Mouse (Mus musculus): Measurements from ENCODE around the gene Map3k19. TPM values are rescaled to one million over a fixed set of nuclear protein-coding genes. Genes with fewer than 3 reads are reported as not detected.

The Map3k19 gene
- polyA plus RNA-seq, 1 experiment from 2014 or later = not detected

GRCm38 (mm10) chr1:127788943-127789342 is 65.9 kb downstream of the Map3k19 start:
- Histone ChIP-seq H3K4me1 (peaks cover under 1% of the 10 kb centered on the region; the same call in 1 of the 2 replicates), H3K27me3 (ENCODE audit: poor library complexity, severe bottlenecking) (no peaks in the 10 kb centered on the region), H3K9me3 (no peaks in the 10 kb centered on the region), H3K4me3 (no peak overlapping the region), H3K27ac (no peak overlapping the region), H3K36me3 (replicated peaks) (peaks cover 33% of the 10 kb centered on the region)
- WGBS = 76% methylated on average over 6 of the region's 6 CpGs
- DNase-seq (ENCODE audit: extremely low spot score, low spot score) = no peak

GRCm38 (mm10) chr1:127785882-127786281 is 68.9 kb downstream of the Map3k19 start:
- Histone ChIP-seq H3K9me3 (no peaks in the 10 kb centered on the region), H3K4me1 (peaks cover 20% of the 10 kb centered on the region), H3K36me3 (replicated peaks) (peaks cover 17% of the 10 kb centered on the region; the same call in 1 of the 2 replicates), H3K27ac (no peak overlapping the region), H3K27me3 (ENCODE audit: poor library complexity, severe bottlenecking) (no peaks in the 10 kb centered on the region), H3K4me3 (no peak overlapping the region)
- 90% methylated on average over 1 of the region's 1 CpGs for WGBS
- DNase-seq (ENCODE audit: extremely low spot score, low spot score) = no peak

GRCm38 (mm10) chr1:127783862-127784261 is 71.0 kb downstream of the Map3k19 start:
- H3K27ac ChIP-seq = no peak overlapping the region
- H3K27me3 ChIP-seq (ENCODE audit: poor library complexity, severe bottlenecking) = no peaks in the 10 kb centered on the region
- H3K9me3 ChIP-seq = no peaks in the 10 kb centered on the region
- peaks cover 40% of the 10 kb centered on the region for H3K4me1 ChIP-seq
- no peak overlapping the region for H3K4me3 ChIP-seq
- peaks cover 16% of the 10 kb centered on the region for H3K36me3 ChIP-seq (replicated peaks)
- no peak for DNase-seq (ENCODE audit: extremely low spot score, low spot score)

GRCm38 (mm10) chr1:127780849-127781248 is 74.0 kb downstream of the Map3k19 start:
- H3K27ac ChIP-seq = no peak overlapping the region
- peaks cover 31% of the 10 kb centered on the region for H3K36me3 ChIP-seq (replicated peaks)
- no peak for DNase-seq (ENCODE audit: extremely low spot score, low spot score)
- no peaks in the 10 kb centered on the region for H3K27me3 ChIP-seq (ENCODE audit: poor library complexity, severe bottlenecking)
- no peak overlapping the region for H3K4me3 ChIP-seq
- peaks cover 55% of the 10 kb centered on the region for H3K4me1 ChIP-seq
- H3K9me3 ChIP-seq = no peaks in the 10 kb centered on the region
- 75% methylated on average over 2 of the region's 2 CpGs for WGBS

- Histone ChIP-seq H3K4me1 (peaks cover 62% of the 10 kb centered on the region), H3K27ac (no peak overlapping the region), H3K4me3 (no peak overlapping the region), H3K9me3 (no peaks in the 10 kb centered on the region), H3K27me3 (ENCODE audit: poor library complexity, severe bottlenecking) (no peaks in the 10 kb centered on the region), H3K36me3 (replicated peaks) (peaks cover 31% of the 10 kb centered on the region)
- no peak for DNase-seq (ENCODE audit: extremely low spot score, low spot score)
- 33% methylated on average over 3 of the region's 3 CpGs for WGBS
Measured at GRCm38 (mm10) chr1:127780142-127780541, 74.7 kb downstream of the Map3k19 start.

DNA sequence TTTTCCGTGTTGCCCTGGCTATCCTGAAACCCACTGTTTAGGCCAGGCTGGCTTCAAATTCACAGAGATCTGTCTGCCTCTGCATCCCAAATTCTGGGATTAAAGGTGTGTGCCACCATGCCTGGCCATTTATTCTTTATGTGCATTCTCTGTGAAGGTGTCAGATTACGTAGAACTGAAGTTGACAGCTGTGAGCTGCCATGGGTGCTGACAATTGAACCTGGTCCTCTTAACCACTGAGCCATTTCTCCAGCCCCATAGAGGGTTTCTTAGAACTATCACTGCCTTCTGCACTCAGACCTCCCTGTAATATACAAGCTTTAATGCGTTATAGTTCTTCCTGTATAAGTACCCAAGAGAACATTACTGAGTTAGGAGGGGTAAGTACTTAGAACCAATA is 76.2 kb downstream of the Map3k19 start:
- no peak for DNase-seq (ENCODE audit: extremely low spot score, low spot score)
- Histone ChIP-seq H3K36me3 (replicated peaks) (peaks cover 27% of the 10 kb centered on the region), H3K27me3 (ENCODE audit: poor library complexity, severe bottlenecking) (no peaks in the 10 kb centered on the region), H3K4me1 (peaks cover 59% of the 10 kb centered on the region), H3K4me3 (no peak overlapping the region), H3K27ac (no peak overlapping the region), H3K9me3 (no peaks in the 10 kb centered on the region)
- 80% methylated on average over 3 of the region's 3 CpGs for WGBS

DNA sequence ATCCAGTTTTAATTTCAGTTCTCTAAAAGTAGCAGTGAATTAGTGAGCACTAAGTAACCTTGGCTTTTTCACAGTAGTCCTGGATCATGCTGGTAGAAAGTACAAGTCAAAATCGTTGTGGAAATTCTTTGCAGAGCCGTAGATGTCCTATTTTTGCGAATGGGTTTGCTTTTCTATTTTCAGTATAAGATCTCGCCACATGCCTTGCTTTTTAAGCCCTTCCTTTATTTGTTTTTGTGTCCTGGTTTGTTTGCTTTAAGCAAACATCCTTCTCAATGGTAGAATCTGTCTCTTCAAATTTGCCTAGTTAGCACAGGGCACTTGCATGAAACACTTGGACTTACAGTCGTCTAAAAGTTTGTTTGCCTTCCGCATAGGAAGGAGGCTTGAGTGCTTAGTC is 78.6 kb downstream of the Map3k19 start:
- peak overlapping the region; percentile 97 for H3K4me3 ChIP-seq
- 81% methylated on average over 6 of the region's 6 CpGs for WGBS
- H3K4me1 ChIP-seq = peaks cover 56% of the 10 kb centered on the region
- H3K27me3 ChIP-seq (ENCODE audit: poor library complexity, severe bottlenecking) = no peaks in the 10 kb centered on the region
- no peak for DNase-seq (ENCODE audit: extremely low spot score, low spot score)
- no peaks in the 10 kb centered on the region for H3K9me3 ChIP-seq
- H3K36me3 ChIP-seq (replicated peaks) = peaks cover 21% of the 10 kb centered on the region
- H3K27ac ChIP-seq = no peak overlapping the region

DNA sequence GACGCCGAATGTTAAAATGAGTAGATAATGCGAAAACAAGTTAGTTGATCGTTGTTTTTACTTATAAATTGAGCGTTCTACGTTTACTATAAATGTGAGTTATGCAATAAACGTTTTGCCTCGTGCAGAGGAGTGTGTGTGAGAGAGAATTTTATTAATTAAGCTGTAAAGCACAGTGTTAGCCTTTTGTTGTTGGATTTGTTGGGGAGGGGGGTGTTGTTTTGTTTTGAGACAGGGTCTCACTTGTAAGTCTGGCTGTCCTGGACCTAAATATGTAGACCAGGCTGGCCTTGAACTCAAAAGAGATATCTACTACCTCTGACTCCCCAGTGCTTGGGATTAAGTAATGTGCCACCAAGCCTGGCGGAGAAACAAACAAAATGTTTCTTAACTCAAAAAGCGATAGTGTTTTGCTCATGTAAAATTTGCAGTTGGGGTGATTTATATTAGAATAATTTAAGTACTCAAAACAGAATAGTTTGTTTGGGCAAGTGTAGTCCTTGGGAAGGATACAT is 79.6 kb downstream of the Map3k19 start:
- H3K9me3 ChIP-seq = no peaks in the 10 kb centered on the region
- H3K27me3 ChIP-seq (ENCODE audit: poor library complexity, severe bottlenecking) = no peaks in the 10 kb centered on the region
- peaks cover 21% of the 10 kb centered on the region for H3K36me3 ChIP-seq (replicated peaks)
- H3K4me3 ChIP-seq = peak overlapping the region; percentile 97
- WGBS = 15% methylated on average over 10 of the region's 10 CpGs
- DNase-seq (ENCODE audit: extremely low spot score, low spot score) = no peak
- peaks cover 46% of the 10 kb centered on the region for H3K4me1 ChIP-seq
- peak overlapping the region; percentile 97 for H3K27ac ChIP-seq

DNA sequence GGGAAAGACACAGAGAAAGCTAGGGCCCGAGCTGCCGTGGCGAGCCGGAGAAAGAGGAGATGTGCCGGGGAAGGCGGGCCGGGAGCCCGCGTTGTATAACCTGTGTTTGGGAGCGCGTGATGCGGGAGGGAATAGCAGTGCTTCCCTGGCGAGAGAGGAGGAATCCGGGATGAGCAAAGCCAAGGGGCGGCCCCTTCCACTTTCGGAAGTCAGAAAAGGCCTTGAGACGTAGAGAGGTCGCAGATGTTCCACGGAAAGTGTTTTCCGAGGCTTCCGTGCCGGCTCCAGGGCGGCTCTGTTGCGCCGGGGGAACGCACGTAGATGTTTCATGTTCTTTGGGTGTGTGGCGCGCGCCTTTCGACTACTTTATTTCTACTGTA is 80.3 kb downstream of the Map3k19 start:
- no peak for DNase-seq (ENCODE audit: extremely low spot score, low spot score)
- Histone ChIP-seq H3K4me1 (peaks cover 38% of the 10 kb centered on the region), H3K27ac (peak overlapping the region; percentile 97), H3K4me3 (peak overlapping the region; percentile 97), H3K27me3 (ENCODE audit: poor library complexity, severe bottlenecking) (no peaks in the 10 kb centered on the region), H3K36me3 (replicated peaks) (peaks cover 21% of the 10 kb centered on the region), H3K9me3 (no peaks in the 10 kb centered on the region)
- 0% methylated on average over 31 of the region's 31 CpGs for WGBS

DNA sequence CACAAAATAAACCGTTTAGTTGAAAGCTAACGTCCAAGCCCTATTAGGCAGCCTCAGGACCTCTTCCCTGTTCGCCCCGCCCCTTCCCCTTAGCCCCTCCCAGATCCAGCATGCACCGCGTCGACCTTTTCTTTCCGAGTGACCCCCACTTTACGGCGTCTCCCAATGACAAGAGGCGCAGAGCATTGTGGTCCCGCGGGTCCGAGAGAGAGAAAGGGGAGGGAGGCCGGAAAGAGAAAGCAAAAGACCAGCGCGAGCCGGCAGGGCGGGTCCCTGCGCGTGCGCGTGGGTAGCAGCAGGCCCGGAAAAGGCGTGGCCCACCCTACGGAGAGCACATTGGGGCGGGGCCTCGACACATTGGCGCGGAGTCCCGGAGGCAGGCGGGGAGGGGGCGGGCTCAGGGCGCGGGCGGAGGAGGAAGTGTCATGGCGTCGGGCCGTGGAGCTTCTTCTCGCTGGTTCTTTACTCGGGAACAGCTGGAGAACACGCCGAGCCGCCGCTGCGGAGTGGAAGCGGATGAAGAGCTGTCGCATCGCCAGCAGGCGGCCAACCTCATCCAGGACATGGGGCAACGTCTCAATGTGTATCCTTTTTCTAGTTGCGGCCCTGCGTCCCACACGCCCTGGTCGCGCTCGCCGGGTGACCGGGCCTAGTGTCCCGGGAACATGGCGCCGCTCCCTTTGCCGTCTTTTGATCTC is 80.9 kb downstream of the Map3k19 start, which contains the start of gene Ccnt2:
Ccnt2 (plus strand) TSS at position 362 of the 698 bp plus-strand sequence.
- H3K27ac ChIP-seq = peak within 1 kb of the TSS; percentile 97
- H3K4me1 ChIP-seq = peaks cover 33% of the 10 kb centered on the region
- H3K9me3 ChIP-seq = no peaks in the 10 kb centered on the region
- no peaks in the 10 kb centered on the region for H3K27me3 ChIP-seq (ENCODE audit: poor library complexity, severe bottlenecking)
- peak; percentile 99 for DNase-seq (ENCODE audit: extremely low spot score, low spot score)
- H3K4me3 ChIP-seq = peak within 1 kb of the TSS; percentile 97
- WGBS = under 1% methylated on average over 63 of the region's 63 CpGs
- H3K36me3 ChIP-seq (replicated peaks) = peaks cover 16% of the 10 kb centered on the region

GRCm38 (mm10) chr1:127773198-127773802 is 81.5 kb downstream of the Map3k19 start:
- Histone ChIP-seq H3K4me3 (peak overlapping the region; percentile 97), H3K27me3 (ENCODE audit: poor library complexity, severe bottlenecking) (no peaks in the 10 kb centered on the region), H3K36me3 (replicated peaks) (peaks cover 10% of the 10 kb centered on the region), H3K9me3 (no peaks in the 10 kb centered on the region), H3K4me1 (peaks cover 28% of the 10 kb centered on the region), H3K27ac (peak overlapping the region; percentile 97)
- DNase-seq (ENCODE audit: extremely low spot score, low spot score) = peak; percentile 17
- 2% methylated on average over 14 of the region's 14 CpGs for WGBS

DNA sequence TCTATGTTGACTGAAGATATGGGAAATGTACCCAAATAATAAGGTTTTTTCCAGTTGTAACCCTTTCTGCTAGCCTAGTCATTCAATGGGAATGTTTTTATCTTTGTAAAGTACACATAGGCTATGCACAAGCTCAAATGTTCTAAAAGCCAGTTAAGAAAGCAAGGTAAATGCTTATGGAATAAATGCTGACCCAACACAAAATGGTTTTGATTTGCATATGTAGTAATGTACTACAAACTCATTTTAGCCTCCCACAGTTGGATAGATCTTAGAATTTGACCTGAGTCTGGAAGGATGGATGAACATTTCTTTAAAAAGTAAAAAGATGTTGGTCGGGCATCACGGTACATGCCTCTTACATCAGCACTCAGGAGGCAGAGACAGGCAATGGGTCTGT is 88.1 kb downstream of the Map3k19 start:
- H3K27me3 ChIP-seq (ENCODE audit: poor library complexity, severe bottlenecking) = no peaks in the 10 kb centered on the region
- DNase-seq (ENCODE audit: extremely low spot score, low spot score) = no peak
- H3K4me3 ChIP-seq = no peak overlapping the region
- 94% methylated on average over 2 of the region's 2 CpGs for WGBS
- no peak overlapping the region for H3K27ac ChIP-seq
- no peaks in the 10 kb centered on the region for H3K9me3 ChIP-seq
- no peaks in the 10 kb centered on the region for H3K4me1 ChIP-seq
- H3K36me3 ChIP-seq (replicated peaks) = no peaks in the 10 kb centered on the region

- DNase-seq (ENCODE audit: extremely low spot score, low spot score) = no peak
Measured at GRCm38 (mm10) chr1:127765468-127765867, 89.4 kb downstream of the Map3k19 start.

More at GRCm38 (mm10) chr1:127765468-127765867, 89.4 kb downstream of the Map3k19 start:
- no peaks in the 10 kb centered on the region for H3K27me3 ChIP-seq (ENCODE audit: poor library complexity, severe bottlenecking)
- H3K36me3 ChIP-seq (replicated peaks) = no peaks in the 10 kb centered on the region
- 64% methylated on average over 2 of the region's 2 CpGs for WGBS
- H3K9me3 ChIP-seq = no peaks in the 10 kb centered on the region
- no peak overlapping the region for H3K4me3 ChIP-seq
- H3K27ac ChIP-seq = no peak overlapping the region
- no peaks in the 10 kb centered on the region for H3K4me1 ChIP-seq

All from forebrain, embryonic 10.5 days (tissue).